Mouse (Mus musculus): ENCODE data around the gene Tctex1d2.

GRCm38 (mm10) chr16:32472276-32473015 lies 52.9 kb downstream of the Tctex1d2 start:
- TF ChIP-seq MAFK (IDR thresholded peaks at IDR 0.05; ENCODE audit: borderline replicate concordance, low read depth, low read length) (no peak), GATA1 (IDR thresholded peaks at IDR 0.05; ENCODE audit: low read depth, low read length) (no peak), NELFE (IDR thresholded peaks at IDR 0.05; ENCODE audit: low read depth, low read length) (no peak)

All from MEL (cell line).